Mouse (Mus musculus) forebrain, embryonic 11.5 days (tissue): ENCODE data around the gene Gm45713. TPM values are rescaled to one million over a fixed set of nuclear protein-coding genes. Genes with fewer than 3 reads are reported as not detected.
A peak's percentile ranks its signal among the peaks of the same experiment; 100 is the strongest.
"Not testable (repeated sequence)": the region's sequence is repeated elsewhere in the genome, so short reads cannot be mapped to it uniquely, and the experiment has no call there.

Experiments used
- ATAC-seq: fragments of 200-750 bp; cut with Nextera tagmentation; replicated peaks from 2 replicates; pipeline ENCODE4 v1.8.0; 2017; ENCODE audit warnings: moderate TSS enrichment; ENCODE audit not compliant: low FRiP score
- DNase-seq: peaks from one replicate; pipeline ENCODE4 v3.0.0-alpha.2; 2017; ENCODE audit warnings: low spot score
- H3K27ac ChIP-seq: fragments of 300-500 bp; sonication (generic); 2 replicates; pipeline ENCODE4 v1.5.1; 2014; ENCODE audit warnings: low read depth, low read length
- H3K27me3 ChIP-seq: fragments of 300-500 bp; sonication (generic); 2 replicates; pipeline ENCODE4 v1.6.1; 2014; ENCODE audit warnings: mild to moderate bottlenecking, low read length, mixed read lengths; ENCODE audit not compliant: control insufficient read depth, insufficient read depth
- H3K36me3 ChIP-seq: fragments of 300-500 bp; sonication (generic); 2 replicates; pipeline ENCODE4 v1.6.1; 2014; ENCODE audit warnings: mild to moderate bottlenecking, low read length, moderate library complexity, mixed read lengths; ENCODE audit not compliant: control insufficient read depth, insufficient read depth
- H3K4me1 ChIP-seq: fragments of 300-500 bp; sonication (generic); replicated peaks from 2 replicates; pipeline ENCODE4 v1.6.1; 2014; ENCODE audit warnings: low read length, mixed read lengths; ENCODE audit not compliant: control insufficient read depth, insufficient read depth
- H3K4me2 ChIP-seq: fragments of 300-500 bp; sonication (generic); 2 replicates; pipeline ENCODE4 v1.6.1; 2014; ENCODE audit warnings: low read depth, mild to moderate bottlenecking, low read length, moderate library complexity, mixed read lengths; ENCODE audit not compliant: severe bottlenecking
- H3K4me3 ChIP-seq: fragments of 300-500 bp; sonication (generic); 2 replicates; pipeline ENCODE4 v1.5.1; 2014; ENCODE audit warnings: low read depth, low read length
- H3K9ac ChIP-seq: fragments of 300-500 bp; sonication (generic); 2 replicates; pipeline ENCODE4 v1.6.1; 2014; ENCODE audit warnings: low read length
- H3K9me3 ChIP-seq: fragments of 300-500 bp; sonication (generic); 2 replicates; pipeline ENCODE4 v1.6.1; 2016; ENCODE audit warnings: low read length, mixed read lengths; ENCODE audit not compliant: control insufficient read depth
- WGBS: fragments of 180-500 bp; shearing (Covaris S2); extraction: QIAGEN DNeasy Blood & Tissue Kit; methylation state at CpG from one replicate; pipeline ENCODE4 v1.1.7; 2014; 5-methylcytosine and 5-hydroxymethylcytosine counted together
- polyA plus RNA-seq: library from polyadenylated mRNA; unstranded; fragments of >200 nt; fragmentation: Nextera tagmentation; extraction: Ambion mirVana; gene quantifications from 2 replicates; pipeline ENCODE4 v1.2.1, GENCODE M21; 2014

The Gm45713 gene
- polyA plus RNA-seq, 1 experiment from 2014 or later, result 0.55 TPM

DNA sequence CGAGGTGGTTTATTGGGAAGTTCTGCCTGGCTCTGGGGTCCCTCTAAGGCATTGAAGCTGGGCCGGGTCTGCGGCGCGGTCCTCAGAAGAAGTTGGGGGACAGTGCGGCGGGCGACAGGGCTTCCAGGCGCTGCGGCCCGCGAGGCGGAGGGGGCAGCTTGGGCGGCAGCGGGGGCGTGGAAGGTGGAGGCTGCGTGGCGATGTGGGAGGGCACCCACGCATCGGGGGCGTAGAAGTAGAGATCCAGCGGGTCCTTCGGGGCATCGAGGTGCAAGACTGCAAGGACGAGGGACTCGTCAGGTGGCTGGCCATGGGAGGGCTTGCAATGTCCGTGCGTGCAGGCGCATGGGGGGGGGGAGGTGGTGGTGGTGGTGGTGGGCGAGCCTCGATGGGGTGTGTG is 40.3 kb upstream of the Gm45713 start:
- peak overlapping the region; percentile 38; the same call in 1 of the 2 replicates for H3K4me2 ChIP-seq
- no peak for ATAC-seq

GRCm38 (mm10) chr7:45175929-45176328 is 39.9 kb upstream of the Gm45713 start:
- H3K9ac ChIP-seq, result 0 out of 2 replicates have a peak overlapping the region, but pooled peaks have one; percentile 20
- 1% methylated on average over 23 of the region's 23 CpGs for WGBS
- H3K4me1 ChIP-seq, result peaks cover 9% of the 10 kb centered on the region
- H3K4me2 ChIP-seq, result peak overlapping the region; percentile 38
- H3K27ac ChIP-seq, result no peak overlapping the region
- H3K9me3 ChIP-seq, result no peaks in the 10 kb centered on the region
- no peak overlapping the region for H3K4me3 ChIP-seq
- no peaks in the 10 kb centered on the region for H3K36me3 ChIP-seq
- ATAC-seq (no peak), DNase-seq (no peak)
- peaks cover 69% of the 10 kb centered on the region for H3K27me3 ChIP-seq

More for the DNA sequence above, 40.3 kb upstream of the Gm45713 start:
- H3K9ac ChIP-seq, result 0 out of 2 replicates have a peak overlapping the region, but pooled peaks have one; percentile 20
- 3% methylated on average over 29 of the region's 31 CpGs for WGBS
- no peaks in the 10 kb centered on the region for H3K36me3 ChIP-seq
- no peak for DNase-seq
- no peaks in the 10 kb centered on the region for H3K9me3 ChIP-seq
- H3K4me1 ChIP-seq, result peaks cover 10% of the 10 kb centered on the region
- H3K27me3 ChIP-seq, result peaks cover 73% of the 10 kb centered on the region
- H3K4me3 ChIP-seq, result 0 out of 2 replicates have a peak overlapping the region, but pooled peaks have one; percentile 13
- H3K27ac ChIP-seq, result no peak overlapping the region

DNA sequence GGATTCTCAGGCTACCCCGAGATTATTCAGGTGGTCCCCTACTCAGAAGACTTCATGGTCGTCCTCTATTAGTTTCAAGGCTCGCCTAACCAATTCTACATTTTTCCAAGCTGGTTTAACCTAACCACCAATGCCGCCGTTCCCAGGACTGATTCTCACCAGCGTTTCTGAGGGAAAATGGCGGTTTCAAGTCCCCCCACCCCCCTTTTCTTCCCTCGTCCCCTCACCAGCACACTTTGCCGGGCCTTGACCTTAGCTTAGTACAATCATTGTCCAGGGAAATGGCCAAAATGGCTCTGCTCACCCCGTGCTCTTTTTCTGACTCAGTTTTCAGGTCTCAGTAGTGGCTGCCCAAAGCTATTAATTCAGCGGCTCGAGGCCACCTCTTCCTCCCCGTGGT is 39.4 kb upstream of the Gm45713 start:
- Histone ChIP-seq H3K4me3 (no peak overlapping the region), H3K27me3 (peaks cover 64% of the 10 kb centered on the region)

DNA sequence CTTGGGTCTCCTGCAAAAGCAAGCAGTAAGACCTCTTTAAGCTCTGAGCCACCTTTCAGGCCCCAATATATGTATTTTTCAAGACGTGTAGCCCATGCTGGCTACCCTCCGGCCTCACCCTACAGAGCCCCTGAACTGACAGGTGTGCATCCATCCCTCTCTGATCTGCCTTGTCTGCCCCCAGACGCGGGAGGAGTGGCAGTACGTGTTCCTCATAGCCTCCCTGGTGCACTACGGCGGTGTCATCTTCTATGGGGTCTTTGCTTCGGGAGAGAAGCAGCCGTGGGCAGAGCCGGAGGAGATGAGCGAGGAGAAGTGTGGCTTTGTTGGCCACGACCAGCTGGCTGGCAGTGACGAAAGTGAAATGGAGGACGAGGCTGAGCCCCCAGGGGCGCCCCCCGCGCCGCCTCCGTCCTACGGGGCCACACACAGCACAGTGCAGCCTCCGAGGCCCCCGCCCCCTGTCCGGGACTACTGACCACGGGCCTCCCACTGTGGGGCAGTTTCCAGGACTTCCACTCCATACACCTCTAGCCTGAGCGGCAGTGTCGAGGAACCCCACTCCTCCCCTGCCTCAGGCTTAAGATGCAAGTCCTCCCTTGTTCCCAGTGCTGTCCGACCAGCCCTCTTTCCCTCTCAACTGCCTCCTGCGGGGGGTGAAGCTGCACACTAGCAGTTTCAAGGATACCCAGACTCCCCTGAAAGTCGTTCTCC is 38.7 kb upstream of the Gm45713 start:
- no peak overlapping the region for H3K27ac ChIP-seq
- H3K4me1 ChIP-seq, result peaks cover 7% of the 10 kb centered on the region
- DNase-seq (no peak), ATAC-seq (no peak)
- WGBS, result 2% methylated on average over 26 of the region's 29 CpGs
- peak overlapping the region; percentile 18; the same call in 1 of the 2 replicates for H3K4me2 ChIP-seq
- H3K27me3 ChIP-seq, result peaks cover 60% of the 10 kb centered on the region
- 0 out of 2 replicates have a peak overlapping the region, but pooled peaks have one; percentile 7 for H3K4me3 ChIP-seq
- no peaks in the 10 kb centered on the region for H3K36me3 ChIP-seq
- H3K9ac ChIP-seq, result no peak overlapping the region
- peaks cover 5% of the 10 kb centered on the region for H3K9me3 ChIP-seq

More for the DNA sequence above, 39.4 kb upstream of the Gm45713 start:
- no peaks in the 10 kb centered on the region for H3K9me3 ChIP-seq
- 2% methylated on average over 13 of the region's 13 CpGs for WGBS
- ATAC-seq (no peak), DNase-seq (no peak)
- H3K36me3 ChIP-seq, result no peaks in the 10 kb centered on the region
- peaks cover 7% of the 10 kb centered on the region for H3K4me1 ChIP-seq
- no peak overlapping the region for H3K4me2 ChIP-seq
- H3K27ac ChIP-seq, result no peak overlapping the region
- H3K9ac ChIP-seq, result no peak overlapping the region

- H3K9ac ChIP-seq, H3K27ac ChIP-seq, H3K9me3 ChIP-seq, H3K4me1 ChIP-seq, ATAC-seq, DNase-seq, H3K4me2 ChIP-seq, H3K4me3 ChIP-seq, H3K36me3 ChIP-seq: not testable (repeated sequence)
- 65% methylated on average over 1 of the region's 1 CpGs for WGBS
- peaks cover 59% of the 10 kb centered on the region for H3K27me3 ChIP-seq
These were observed 37.7 kb upstream of the Gm45713 start for GRCm38 (mm10) chr7:45173772-45174171.

- Histone ChIP-seq H3K4me1 (peaks cover 7% of the 10 kb centered on the region), H3K27me3 (peaks cover 59% of the 10 kb centered on the region), H3K36me3 (no peaks in the 10 kb centered on the region), H3K4me3 (no peak overlapping the region), H3K4me2 (no peak overlapping the region), H3K9me3 (peaks cover 7% of the 10 kb centered on the region), H3K27ac (no peak overlapping the region), H3K9ac (no peak overlapping the region)
- WGBS, result 56% methylated on average over 7 of the region's 7 CpGs
- no peak for ATAC-seq
- no peak for DNase-seq
These were observed 36.9 kb upstream of the Gm45713 start for GRCm38 (mm10) chr7:45172974-45173373.

GRCm38 (mm10) chr7:45169495-45169894 is 33.5 kb upstream of the Gm45713 start:
- H3K27me3 ChIP-seq, result peaks cover 58% of the 10 kb centered on the region
- H3K4me1 ChIP-seq, result no peaks in the 10 kb centered on the region; the same call in 1 of the 2 replicates
- DNase-seq, result no peak
- H3K9ac ChIP-seq, result no peak overlapping the region
- peaks cover 7% of the 10 kb centered on the region for H3K9me3 ChIP-seq
- no peak overlapping the region for H3K4me3 ChIP-seq
- H3K4me2 ChIP-seq, result no peak overlapping the region
- no peak overlapping the region for H3K27ac ChIP-seq
- 89% methylated on average over 3 of the region's 3 CpGs for WGBS
- no peak for ATAC-seq
- H3K36me3 ChIP-seq, result no peaks in the 10 kb centered on the region

DNA sequence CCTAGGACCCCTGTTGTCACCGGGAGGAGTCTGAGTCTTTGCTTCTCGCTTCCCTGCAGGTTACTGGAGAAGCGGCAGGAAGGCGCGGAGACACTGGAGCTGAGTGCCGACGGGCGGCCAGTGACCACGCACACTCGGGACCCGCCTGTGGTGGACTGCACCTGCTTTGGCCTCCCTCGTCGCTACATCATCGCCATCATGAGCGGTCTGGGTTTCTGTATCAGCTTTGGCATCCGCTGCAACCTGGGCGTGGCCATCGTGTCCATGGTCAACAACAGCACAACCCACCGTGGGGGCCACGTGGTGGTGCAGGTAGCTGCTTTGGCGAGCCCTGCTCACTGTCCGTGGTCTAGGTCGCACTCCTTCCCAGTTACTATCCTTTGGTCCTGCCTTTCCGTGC is 32.6 kb upstream of the Gm45713 start:
- peaks cover 60% of the 10 kb centered on the region for H3K27me3 ChIP-seq
- WGBS, result 3% methylated on average over 24 of the region's 24 CpGs
- peaks cover 7% of the 10 kb centered on the region for H3K9me3 ChIP-seq
- H3K4me3 ChIP-seq, result no peak overlapping the region
- H3K27ac ChIP-seq, result no peak overlapping the region
- no peak overlapping the region for H3K9ac ChIP-seq
- H3K4me2 ChIP-seq, result no peak overlapping the region
- H3K36me3 ChIP-seq, result no peaks in the 10 kb centered on the region
- peaks cover 4% of the 10 kb centered on the region; the same call in 1 of the 2 replicates for H3K4me1 ChIP-seq
- DNase-seq, result no peak
- no peak for ATAC-seq
